Mouse (Mus musculus) c-Kit-positive CD71-positive TER-119-positive erythroid progenitor cells, embryonic 14.5 days (primary cell): Measurements from ENCODE around the gene Olfr1393.
"Not testable (repeated sequence)": the region's sequence is repeated elsewhere in the genome, so short reads cannot be mapped to it uniquely, and the experiment has no call there.

Experiments used
- DNase-seq: peaks from one replicate; pipeline ENCODE4 v3.0.0-alpha.2; 2013; ENCODE audit warnings: low spot score

The Olfr1393 gene

GRCm38 (mm10) chr11:49308547-49308946 is 30.4 kb downstream of the Olfr1393 start:
- not testable (repeated sequence) for DNase-seq

GRCm38 (mm10) chr11:49322442-49322841 is 44.3 kb downstream of the Olfr1393 start, which contains the start of gene Olfr1391:
Olfr1391 (plus strand) TSS chr11:49322742.
- DNase-seq: no peak

- no peak for DNase-seq
Observed at GRCm38 (mm10) chr11:49326726-49327125, 48.6 kb downstream of the Olfr1393 start.

- DNase-seq: no peak
Observed at GRCm38 (mm10) chr11:49329686-49330085, 51.6 kb downstream of the Olfr1393 start.
